Mouse (Mus musculus): Measurements from ENCODE around the gene Ldlrad1.

The Ldlrad1 gene

DNA sequence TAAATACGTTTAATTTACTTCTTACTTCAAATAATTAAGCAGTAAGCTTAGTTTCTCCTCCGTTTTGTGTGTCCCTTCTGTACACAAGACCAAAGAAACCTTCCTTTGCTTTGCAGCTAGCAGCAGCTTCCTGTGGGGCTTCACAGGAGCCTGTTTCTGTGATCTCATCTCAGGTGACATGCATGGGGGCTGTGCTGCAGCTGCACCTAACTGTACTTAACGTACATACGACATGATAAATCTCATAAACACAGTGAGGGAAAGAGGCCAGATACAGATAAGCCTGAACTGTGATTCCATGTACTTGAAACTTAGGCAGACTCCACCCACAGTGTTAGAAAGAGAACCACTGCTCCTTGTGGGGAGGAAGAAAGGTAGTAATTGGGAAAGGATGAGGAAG, 51.0 kb downstream of the Ldlrad1 start:
- DNase-seq (ENCODE audit: low spot score in 2 of 2): no peak
